Mouse (Mus musculus) heart, adult 2 months (tissue): ENCODE measurements around the gene Tbc1d13. TPM values are rescaled to one million over a fixed set of nuclear protein-coding genes. Genes with fewer than 3 reads are reported as not detected.

ENCODE experiments used
- DNase-seq, 2 experiments: peaks; one replicate each; pipeline ENCODE4 v3.0.0; 2021
- H3K27ac ChIP-seq: fragments of 200-600 bp; 2 replicates; pipeline ENCODE4 v1.8.1; 2022
- H3K27me3 ChIP-seq: fragments of 200-500 bp; 2 replicates; pipeline ENCODE4 v1.6.1; 2012; ENCODE audit warnings: mild to moderate bottlenecking, low read length, inconsistent platforms, mixed read lengths; ENCODE audit not compliant: control insufficient read depth, insufficient read depth
- H3K36me3 ChIP-seq: fragments of 200-500 bp; 2 replicates; pipeline ENCODE4 v1.6.1; 2012; ENCODE audit warnings: low read length, inconsistent platforms; ENCODE audit not compliant: control insufficient read depth, insufficient read depth
- H3K4me1 ChIP-seq: fragments of 200-500 bp; 2 replicates; pipeline ENCODE4 v1.6.1; 2011; ENCODE audit warnings: low read length; ENCODE audit not compliant: control insufficient read depth, insufficient read depth
- H3K4me3 ChIP-seq: fragments of 200-600 bp; 2 replicates; pipeline ENCODE4 v1.8.1; 2022
- H3K79me2 ChIP-seq: fragments of 200-500 bp; replicated peaks from 2 replicates; pipeline ENCODE4 v1.6.1; 2012; ENCODE audit warnings: mild to moderate bottlenecking, inconsistent platforms, low read length, moderate library complexity, mixed read lengths; ENCODE audit not compliant: control insufficient read depth, insufficient read depth
- H3K9ac ChIP-seq: fragments of 200-500 bp; 2 replicates; pipeline ENCODE4 v1.6.1; 2012; ENCODE audit warnings: low read depth, mild to moderate bottlenecking, control low read depth, inconsistent platforms, low read length, mixed read lengths
- CTCF ChIP-seq: fragments of 200-600 bp; IDR thresholded peaks from 2 replicates; pipeline ENCODE4 v1.8.1; 2022; ENCODE audit warnings: antibody characterized with exemption, mild to moderate bottlenecking, moderate library complexity
- EP300 ChIP-seq: fragments of 200-500 bp; IDR thresholded peaks from 2 replicates; pipeline ENCODE4 v1.6.1; 2011; ENCODE audit warnings: low read depth, low read length, control low read depth; ENCODE audit not compliant: insufficient read depth
- POLR2A ChIP-seq: fragments of 200-500 bp; IDR thresholded peaks from 2 replicates; pipeline ENCODE4 v1.6.1; 2011; ENCODE audit warnings: mild to moderate bottlenecking, low read depth, low read length, control low read depth; ENCODE audit not compliant: insufficient read depth
- WGBS: fragments of 180-500 bp; shearing (Covaris S2); methylation state at CpG from one replicate; pipeline ENCODE4 v1.1.7; 2018; 5-methylcytosine and 5-hydroxymethylcytosine counted together
- intact Hi-C: fragments of 180-260 bp; cut with DNase I; formaldehyde crosslinking; loops from one replicate; pipeline ENCODE4 v1.15.1; 2025
- long read RNA-seq: library from polyadenylated mRNA; stranded (forward); transcript quantifications from one replicate; pipeline ENCODE4 v2.0.0, GENCODE M21; 2021
- polyA plus RNA-seq: library from polyadenylated mRNA; depleted of rRNA; stranded (reverse); fragments of >200 nt; gene quantifications from 2 replicates; pipeline ENCODE4 v1.2.3, GENCODE M21; 2012; rRNA removed
- total RNA-seq, 2 experiments: library from RNA; stranded (reverse); gene quantifications; 2 replicates each; pipeline ENCODE4 v1.2.3; 2021

Gene Tbc1d13
- total RNA-seq (10 to 100 TPM; 17.2 to 17.4 TPM), polyA plus RNA-seq (25.4 and 33.7 TPM in 2 replicates)
- long read RNA-seq, partial matches to known transcripts, result 0 of 1 reads
- long read RNA-seq, other reads (novel, unspliced or antisense), result 1 of 1 reads

DNA sequence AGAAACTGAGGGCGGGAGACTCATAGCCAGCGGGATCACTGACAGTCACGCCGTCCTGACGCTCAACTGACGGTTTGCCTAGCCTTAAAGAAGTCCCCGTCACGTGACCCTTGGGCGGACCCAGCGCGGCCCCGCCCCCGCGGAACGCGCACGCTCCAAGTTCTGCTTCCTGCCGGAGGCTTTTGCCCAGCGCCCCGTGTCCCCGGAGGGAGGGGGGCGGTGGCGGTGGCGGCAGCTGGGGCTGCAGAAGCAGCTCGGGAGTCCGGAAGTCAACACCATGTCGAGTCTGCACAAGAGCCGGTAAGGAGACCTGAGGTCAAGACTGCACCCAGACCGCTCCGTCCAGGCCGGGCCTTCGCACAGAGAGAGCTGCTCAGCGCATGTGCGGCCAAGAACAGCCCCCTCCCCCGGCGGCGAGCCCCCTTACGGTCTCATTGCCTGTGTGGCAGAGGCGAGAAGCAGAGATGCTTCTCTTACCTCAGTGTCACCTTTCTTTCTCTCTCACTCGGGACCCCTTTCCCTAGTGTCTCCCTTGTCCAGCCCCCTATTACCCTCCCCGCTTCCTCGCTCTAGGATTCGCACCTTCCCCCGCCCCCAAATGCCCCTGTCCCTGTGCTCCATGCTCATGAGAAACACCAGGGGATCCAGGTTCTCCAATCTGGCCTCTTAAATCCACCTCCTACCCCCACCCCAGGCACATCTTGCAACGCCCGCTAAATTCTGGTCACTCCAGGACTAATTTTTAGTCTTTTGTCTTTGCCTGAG lies at the start of gene Tbc1d13:
Tbc1d13 (plus strand) TSS at position 134 of the 765 bp plus-strand sequence.
- intact Hi-C loops, result loop anchor here (5.0 kb wide), 1 partner anchor 154 kb away; the partner anchor contains the start of genes Dolk and Nup188
- under 1% methylated on average over 45 of the region's 46 CpGs for WGBS

DNA sequence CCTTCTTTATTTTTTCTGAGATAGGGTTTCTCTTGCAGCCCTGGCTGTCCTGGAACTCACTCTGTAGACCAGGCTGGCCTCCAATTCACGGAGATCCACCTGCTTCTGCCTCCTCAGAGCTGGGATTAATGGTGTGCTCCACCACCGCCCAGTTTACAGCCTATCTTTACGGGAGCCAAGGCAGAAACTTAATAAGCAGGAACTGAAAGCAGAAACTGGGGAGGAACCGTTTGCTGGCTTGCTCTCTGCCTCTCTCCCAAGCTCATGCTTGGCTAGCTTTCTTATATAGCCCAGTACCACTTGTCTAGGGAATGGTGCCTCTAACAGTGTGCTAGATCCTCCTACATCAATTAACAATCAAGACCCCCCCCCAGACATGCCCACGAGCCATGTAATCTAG lies 49.4 kb upstream of the Tbc1d13 start:
- Histone ChIP-seq H3K4me3 (no peak overlapping the region), H3K27ac (no peak overlapping the region), H3K79me2 (no peaks in the 10 kb centered on the region), H3K4me1 (no peaks in the 10 kb centered on the region; the same call in 1 of the 2 replicates), H3K27me3 (no peaks in the 10 kb centered on the region), H3K36me3 (no peaks in the 10 kb centered on the region), H3K9ac (no peak overlapping the region)
- intact Hi-C loops, result no loop called here
- TF ChIP-seq EP300 (no peak), CTCF (no peak), POLR2A (no peak)
- 67% methylated on average over 5 of the region's 5 CpGs for WGBS
- DNase-seq, result no peak

More for the DNA sequence above, at the start of gene Tbc1d13:
- peak; percentile 76 for TF ChIP-seq EP300
- peak; percentile 100 for TF ChIP-seq POLR2A
- TF ChIP-seq CTCF, result no peak
- peak within 1 kb of the TSS; percentile 96 for H3K4me3 ChIP-seq
- peak; percentile 99 for DNase-seq
- no peaks in the 10 kb centered on the region for H3K79me2 ChIP-seq
- H3K36me3 ChIP-seq, result peaks cover 2% of the 10 kb centered on the region; the same call in 1 of the 2 replicates
- peaks cover 5% of the 10 kb centered on the region for H3K4me1 ChIP-seq
- peak within 1 kb of the TSS; percentile 61 for H3K9ac ChIP-seq
- H3K27me3 ChIP-seq, result no peaks in the 10 kb centered on the region
- H3K27ac ChIP-seq, result peak within 1 kb of the TSS; percentile 91

DNA sequence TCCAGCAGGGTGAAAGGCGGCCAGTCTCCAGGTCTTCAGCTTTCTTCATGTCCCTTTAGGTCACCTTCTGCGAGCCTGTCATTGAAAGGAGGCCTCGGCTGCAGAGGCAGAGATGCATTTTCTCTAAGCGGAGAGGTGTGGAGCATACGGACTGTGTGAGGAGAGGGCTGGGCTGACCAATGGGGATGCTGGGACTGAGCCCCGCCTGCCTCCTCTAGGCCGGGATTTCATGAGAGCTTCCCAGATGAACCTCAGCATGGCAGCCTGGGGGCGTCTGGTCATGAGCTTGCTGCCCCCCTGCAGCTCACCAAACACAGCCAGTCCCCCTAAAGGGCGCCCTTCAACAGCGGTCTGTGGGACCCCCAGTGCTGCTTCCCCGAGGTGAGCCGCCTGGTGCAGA lies 48.9 kb upstream of the Tbc1d13 start:
- intact Hi-C loops, result no loop called here
- no peaks in the 10 kb centered on the region for H3K27me3 ChIP-seq
- H3K36me3 ChIP-seq, result no peaks in the 10 kb centered on the region
- no peak for TF ChIP-seq CTCF
- TF ChIP-seq EP300, result no peak
- no peak for TF ChIP-seq POLR2A
- no peak for DNase-seq
- 50% methylated on average over 12 of the region's 12 CpGs for WGBS
- H3K4me3 ChIP-seq, result no peak overlapping the region
- H3K9ac ChIP-seq, result no peak overlapping the region
- H3K4me1 ChIP-seq, result no peaks in the 10 kb centered on the region; the same call in 1 of the 2 replicates
- no peak overlapping the region for H3K27ac ChIP-seq
- no peaks in the 10 kb centered on the region for H3K79me2 ChIP-seq

DNA sequence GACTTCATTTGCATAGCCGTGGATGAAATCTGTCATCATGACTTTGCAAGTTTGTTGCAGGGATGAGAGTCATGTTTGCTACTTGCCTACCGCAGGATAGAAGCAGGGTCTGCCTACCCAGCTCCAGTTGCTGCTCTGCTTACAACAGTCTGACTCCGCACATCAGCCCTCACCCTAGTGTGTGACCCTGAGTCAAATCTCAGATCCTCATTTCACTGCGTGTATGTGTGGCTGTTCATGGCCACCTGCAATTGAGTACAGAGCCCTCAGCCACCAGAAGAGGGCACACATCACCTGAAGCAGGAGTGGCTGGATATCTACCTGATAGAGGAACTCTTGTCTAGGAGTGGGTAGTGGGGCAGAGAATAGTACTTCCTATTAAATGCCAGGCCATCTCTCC lies 46.2 kb upstream of the Tbc1d13 start:
- H3K4me3 ChIP-seq, result no peak overlapping the region
- H3K9ac ChIP-seq, result no peak overlapping the region
- intact Hi-C loops, result no loop called here
- TF ChIP-seq POLR2A, result no peak
- no peak for TF ChIP-seq CTCF
- TF ChIP-seq EP300, result no peak
- no peaks in the 10 kb centered on the region for H3K79me2 ChIP-seq
- no peaks in the 10 kb centered on the region for H3K4me1 ChIP-seq
- 94% methylated on average over 4 of the region's 4 CpGs for WGBS
- H3K27ac ChIP-seq, result no peak overlapping the region
- DNase-seq, result no peak
- no peaks in the 10 kb centered on the region for H3K27me3 ChIP-seq
- no peaks in the 10 kb centered on the region for H3K36me3 ChIP-seq

DNA sequence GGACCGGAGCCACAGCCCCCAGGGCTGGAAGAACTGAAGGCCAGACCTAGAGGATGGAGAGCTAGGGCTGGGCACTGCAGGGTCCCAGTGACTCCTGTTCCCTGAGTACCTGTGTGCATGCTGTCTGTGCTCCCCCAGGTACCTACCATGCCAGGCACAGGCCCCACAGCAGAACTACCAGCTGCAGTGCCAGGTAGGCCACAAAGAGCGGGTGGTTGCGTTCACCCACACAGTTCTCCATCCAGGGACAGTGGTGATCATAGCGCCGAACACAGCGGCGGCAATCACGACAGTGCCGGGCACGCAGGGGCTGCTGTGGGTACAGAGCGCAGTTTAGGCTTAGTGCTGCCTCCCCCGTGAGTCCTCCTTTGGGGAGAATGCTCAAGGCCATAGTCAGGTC lies 42.0 kb upstream of the Tbc1d13 start:
- H3K36me3 ChIP-seq, result no peaks in the 10 kb centered on the region
- no peak overlapping the region for H3K27ac ChIP-seq
- intact Hi-C loops, result no loop called here
- H3K9ac ChIP-seq, result no peak overlapping the region
- no peaks in the 10 kb centered on the region for H3K4me1 ChIP-seq
- 96% methylated on average over 12 of the region's 12 CpGs for WGBS
- H3K4me3 ChIP-seq, result no peak overlapping the region
- H3K79me2 ChIP-seq, result no peaks in the 10 kb centered on the region
- no peaks in the 10 kb centered on the region for H3K27me3 ChIP-seq
- no peak for TF ChIP-seq CTCF
- DNase-seq, result no peak

DNA sequence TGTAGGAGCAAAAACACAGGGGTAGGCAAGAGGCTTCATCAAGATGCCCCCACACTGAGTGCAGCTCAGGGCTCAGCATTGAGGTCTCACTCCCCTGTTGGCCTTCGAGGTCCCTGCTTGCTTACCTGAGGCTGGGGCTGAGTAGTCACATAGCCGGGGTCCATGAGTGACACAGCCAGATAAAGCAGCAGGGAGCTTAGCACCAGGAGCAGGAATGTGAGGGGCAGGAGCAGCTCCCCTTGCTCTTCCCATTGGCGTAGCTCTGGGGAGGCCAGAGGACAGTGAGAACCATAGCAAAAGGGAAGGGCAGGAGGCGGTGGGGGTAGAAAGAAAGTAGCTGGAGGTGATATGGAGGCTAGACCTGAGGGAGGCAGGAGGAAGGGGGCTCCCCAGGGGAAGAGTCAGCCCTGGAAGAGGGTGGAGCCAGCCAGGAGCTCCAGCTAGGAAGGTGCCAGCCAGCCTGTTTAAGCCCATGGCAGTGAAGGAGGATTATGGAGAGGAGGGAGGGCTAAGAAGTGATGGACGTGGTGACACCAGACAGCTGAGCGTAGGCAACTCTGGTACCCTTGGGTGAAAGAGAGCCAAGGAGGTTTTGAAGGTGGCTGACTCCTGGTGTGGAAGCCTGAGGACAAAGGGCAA lies 41.1 kb upstream of the Tbc1d13 start:
- TF ChIP-seq EP300 (no peak), POLR2A (0 out of 2 replicates have a peak, but pooled peaks have one; percentile 13)
- intact Hi-C loops, result no loop called here
- no peak overlapping the region; the same call in 1 of the 2 replicates for H3K27ac ChIP-seq

More for the DNA sequence above, 41.1 kb upstream of the Tbc1d13 start:
- no peaks in the 10 kb centered on the region for H3K79me2 ChIP-seq
- no peak overlapping the region for H3K4me3 ChIP-seq
- no peak overlapping the region for H3K9ac ChIP-seq
- 53% methylated on average over 6 of the region's 6 CpGs for WGBS
- no peaks in the 10 kb centered on the region for H3K4me1 ChIP-seq
- DNase-seq, result no peak
- no peaks in the 10 kb centered on the region for H3K27me3 ChIP-seq
- no peaks in the 10 kb centered on the region for H3K36me3 ChIP-seq
